Mouse (Mus musculus): ENCODE data around the gene Inpp5b. TPM values are rescaled to one million over a fixed set of nuclear protein-coding genes. Genes with fewer than 3 reads are reported as not detected.
"Not testable (repeated sequence)": the region's sequence is repeated elsewhere in the genome, so short reads cannot be mapped to it uniquely, and the experiment has no call there.

The Inpp5b gene
- polyA plus RNA-seq, 1 experiment from 2014 or later, result 26.1 TPM

- Histone ChIP-seq H3K4me2 (peak overlapping the region; percentile 15; the same call in 1 of the 2 replicates), H3K36me3 (no peaks in the 10 kb centered on the region), H3K9ac (no peak overlapping the region), H3K27me3 (peaks cover 15% of the 10 kb centered on the region), H3K4me3 (no peak overlapping the region), H3K9me3 (no peaks in the 10 kb centered on the region), H3K4me1 (replicated peaks) (peaks cover 47% of the 10 kb centered on the region), H3K27ac (replicated peaks) (peak overlapping the region; percentile 71)
- 9% methylated on average over 6 of the region's 6 CpGs for WGBS
- no peak for ATAC-seq (ENCODE audit: low FRiP score, low read depth)
Measured at GRCm38 (mm10) chr4:124703881-124704796, 37.5 kb upstream of the Inpp5b start.

DNA sequence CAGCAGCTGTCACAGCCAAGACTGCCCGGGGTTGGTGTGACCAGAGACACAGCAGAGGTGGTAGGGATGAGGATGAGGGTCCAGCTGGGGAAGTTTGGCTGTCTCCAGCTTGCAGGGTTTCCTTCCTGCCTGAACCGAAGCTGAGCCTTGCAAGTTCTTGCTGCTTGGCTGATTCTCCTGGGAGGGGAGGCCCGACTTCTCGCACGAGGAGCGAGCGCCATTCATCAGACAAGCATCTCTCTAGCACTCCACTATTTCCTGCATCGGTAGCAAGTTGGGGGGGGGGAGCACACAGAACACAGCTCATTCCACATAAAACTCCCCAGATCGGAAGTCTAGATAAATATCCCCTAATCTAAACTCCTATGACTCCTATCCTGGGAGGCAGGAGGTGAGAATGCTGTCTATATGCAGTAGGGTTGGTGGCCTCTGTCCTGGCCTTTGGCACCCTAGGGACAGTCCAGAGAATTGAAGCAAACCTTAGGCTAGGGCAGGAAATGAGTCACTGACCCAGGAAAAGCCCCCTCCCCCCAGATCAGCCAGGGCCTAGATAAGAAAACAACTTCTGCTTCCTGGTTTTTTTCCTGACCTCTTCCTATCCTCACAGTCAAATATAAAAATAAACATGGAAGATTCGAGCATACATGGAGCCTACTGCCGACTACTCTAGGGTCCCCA, 36.7 kb upstream of the Inpp5b start:
- WGBS, result 20% methylated on average over 11 of the region's 11 CpGs
- peaks cover 49% of the 10 kb centered on the region for H3K4me1 ChIP-seq (replicated peaks)
- no peak overlapping the region for H3K9ac ChIP-seq
- H3K27ac ChIP-seq (replicated peaks), result peak overlapping the region; percentile 71
- no peaks in the 10 kb centered on the region for H3K36me3 ChIP-seq
- no peaks in the 10 kb centered on the region for H3K9me3 ChIP-seq
- no peak for ATAC-seq (ENCODE audit: low FRiP score, low read depth)
- no peak overlapping the region for H3K4me3 ChIP-seq
- peak overlapping the region; percentile 15; the same call in 1 of the 2 replicates for H3K4me2 ChIP-seq
- H3K27me3 ChIP-seq, result peaks cover 17% of the 10 kb centered on the region

DNA sequence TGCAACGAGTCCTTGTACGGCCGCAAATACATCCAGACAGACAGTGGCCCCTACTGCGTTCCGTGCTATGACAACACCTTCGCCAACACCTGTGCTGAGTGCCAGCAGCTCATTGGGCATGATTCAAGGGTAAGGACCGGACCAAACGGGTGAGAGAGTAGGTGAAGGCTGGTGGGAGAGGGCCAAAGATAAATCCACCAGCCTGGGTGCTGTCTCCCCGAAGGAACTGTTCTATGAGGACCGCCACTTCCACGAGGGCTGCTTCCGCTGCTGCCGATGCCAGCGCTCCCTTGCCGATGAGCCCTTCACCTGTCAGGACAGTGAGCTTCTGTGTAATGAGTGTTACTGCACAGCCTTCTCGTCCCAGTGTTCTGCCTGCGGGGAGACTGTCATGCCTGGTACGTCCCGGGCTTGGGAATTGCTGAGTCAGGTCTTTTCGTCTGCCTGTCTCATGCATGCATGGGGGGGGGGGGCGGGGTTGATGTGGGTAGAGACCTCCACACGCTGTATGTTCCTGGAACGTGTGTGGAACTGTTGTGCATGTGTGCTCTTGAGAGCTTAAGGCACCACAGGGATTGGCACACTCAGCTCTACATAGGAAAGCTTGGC, 35.9 kb upstream of the Inpp5b start:
- Histone ChIP-seq H3K4me3 (no peak overlapping the region), H3K27ac (replicated peaks) (no peak overlapping the region), H3K9ac (no peak overlapping the region), H3K4me1 (replicated peaks) (peaks cover 46% of the 10 kb centered on the region), H3K36me3 (no peaks in the 10 kb centered on the region), H3K9me3 (no peaks in the 10 kb centered on the region), H3K27me3 (peaks cover 22% of the 10 kb centered on the region), H3K4me2 (no peak overlapping the region)
- 81% methylated on average over 23 of the region's 23 CpGs for WGBS
- no peak for ATAC-seq (ENCODE audit: low FRiP score, low read depth)

DNA sequence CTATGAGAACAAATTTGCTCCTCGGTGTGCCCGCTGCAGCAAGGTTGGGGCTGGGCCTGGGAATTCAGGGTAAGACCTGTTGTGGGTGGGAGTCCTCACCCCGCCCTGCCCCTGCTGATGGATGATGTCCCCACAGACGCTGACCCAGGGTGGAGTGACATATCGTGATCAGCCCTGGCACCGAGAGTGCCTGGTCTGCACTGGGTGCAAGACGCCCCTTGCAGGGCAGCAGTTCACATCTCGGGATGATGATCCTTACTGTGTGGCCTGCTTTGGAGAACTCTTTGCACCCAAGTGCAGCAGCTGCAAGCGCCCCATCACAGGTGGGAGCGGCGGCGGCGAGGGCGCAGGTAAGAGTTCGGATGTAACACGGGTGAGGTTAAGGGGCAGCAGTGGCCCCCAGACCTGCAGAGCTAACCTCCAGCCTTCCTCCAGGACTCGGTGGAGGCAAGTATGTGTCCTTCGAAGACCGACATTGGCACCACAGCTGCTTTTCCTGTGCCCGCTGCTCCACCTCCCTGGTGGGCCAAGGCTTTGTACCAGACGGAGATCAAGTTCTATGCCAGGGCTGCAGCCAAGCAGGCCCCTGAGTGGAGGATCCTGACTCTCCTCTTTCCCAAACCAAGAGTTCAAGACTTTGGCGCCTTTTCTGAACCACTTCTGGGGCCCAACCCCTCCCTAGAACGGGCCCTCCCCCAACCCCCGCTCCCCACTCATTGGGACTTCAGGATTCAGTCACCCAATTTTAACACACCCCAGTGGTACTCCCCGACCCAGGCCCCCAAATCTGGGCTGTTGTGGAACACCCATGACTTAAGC, 34.1 kb upstream of the Inpp5b start:
- H3K4me3 ChIP-seq; H3K36me3 ChIP-seq; H3K9ac ChIP-seq; H3K9me3 ChIP-seq; H3K27ac ChIP-seq (replicated peaks); H3K4me2 ChIP-seq; ATAC-seq (ENCODE audit: low FRiP score, low read depth): not testable (repeated sequence)
- Histone ChIP-seq H3K4me1 (replicated peaks) (peaks cover 32% of the 10 kb centered on the region), H3K27me3 (peaks cover 23% of the 10 kb centered on the region)
- WGBS, result 91% methylated on average over 25 of the region's 25 CpGs

GRCm38 (mm10) chr4:124708200-124708517, 33.5 kb upstream of the Inpp5b start:
- not testable (repeated sequence) for H3K36me3 ChIP-seq; ATAC-seq (ENCODE audit: low FRiP score, low read depth); H3K9ac ChIP-seq; H3K4me3 ChIP-seq; H3K9me3 ChIP-seq
- Histone ChIP-seq H3K4me2 (peak overlapping the region; percentile 60; the same call in 1 of the 2 replicates), H3K4me1 (replicated peaks) (peaks cover 32% of the 10 kb centered on the region), H3K27ac (replicated peaks) (0 out of 2 replicates have a peak overlapping the region, but pooled peaks have one; percentile 51), H3K27me3 (peaks cover 23% of the 10 kb centered on the region)
- WGBS, result 20% methylated on average over 1 of the region's 1 CpGs

DNA sequence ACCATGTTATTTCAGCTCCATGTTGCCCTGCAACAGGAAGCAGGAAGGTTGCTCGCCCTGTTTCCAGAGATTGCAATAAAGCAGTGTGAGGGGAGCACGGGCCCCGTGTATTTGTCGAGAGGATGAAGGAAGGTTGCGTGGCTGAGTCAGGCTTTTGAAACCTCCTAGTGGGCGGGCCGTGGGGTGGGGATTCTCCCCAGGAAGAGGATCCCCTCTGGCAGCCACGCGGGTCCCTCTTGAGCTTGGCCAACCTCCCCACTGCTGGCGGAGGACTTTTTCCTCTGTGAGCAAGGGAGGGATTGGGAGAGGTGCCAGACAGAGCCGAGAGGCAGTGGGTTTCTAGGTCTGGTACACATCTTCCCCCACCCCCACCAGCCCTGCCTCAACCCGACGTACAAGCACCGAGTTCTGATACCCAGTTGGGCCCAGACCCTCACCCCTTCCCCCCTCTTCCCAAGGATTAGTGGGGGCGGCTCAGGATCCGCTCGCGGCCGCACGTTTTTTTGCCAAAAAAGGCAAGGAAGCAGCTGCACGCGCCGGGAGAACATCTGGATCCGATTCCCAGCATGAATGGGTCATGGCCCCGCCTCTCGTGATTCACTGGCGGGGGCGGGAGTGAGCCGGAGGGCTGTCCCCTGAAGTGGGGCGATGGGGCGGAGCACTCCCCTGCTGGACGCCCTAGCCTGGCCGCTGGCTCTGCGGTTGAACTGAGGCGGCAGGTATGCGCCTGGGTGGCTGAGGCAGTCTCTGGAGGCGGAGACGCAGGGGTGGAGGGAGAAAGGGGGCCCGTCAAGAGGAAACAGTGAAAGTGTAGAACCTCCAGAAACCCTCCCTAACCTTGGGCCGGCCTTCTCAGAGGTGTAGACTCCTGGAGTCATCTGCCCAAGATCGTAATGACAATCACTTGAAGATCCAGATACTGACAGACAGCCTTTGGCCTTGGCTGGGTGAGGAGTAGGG, 32.9 kb upstream of the Inpp5b start:
- ATAC-seq (ENCODE audit: low FRiP score, low read depth), result 0 out of 2 replicates have a peak, but pooled peaks have one; percentile 21
- Histone ChIP-seq H3K27ac (replicated peaks) (peak overlapping the region; percentile 51; the same call in 1 of the 2 replicates), H3K4me2 (peak overlapping the region; percentile 60), H3K4me3 (peak overlapping the region; percentile 31), H3K36me3 (no peaks in the 10 kb centered on the region), H3K27me3 (peaks cover 21% of the 10 kb centered on the region), H3K4me1 (replicated peaks) (peaks cover 32% of the 10 kb centered on the region), H3K9me3 (no peaks in the 10 kb centered on the region), H3K9ac (0 out of 2 replicates have a peak overlapping the region, but pooled peaks have one; percentile 34)
- 2% methylated on average over 41 of the region's 41 CpGs for WGBS

DNA sequence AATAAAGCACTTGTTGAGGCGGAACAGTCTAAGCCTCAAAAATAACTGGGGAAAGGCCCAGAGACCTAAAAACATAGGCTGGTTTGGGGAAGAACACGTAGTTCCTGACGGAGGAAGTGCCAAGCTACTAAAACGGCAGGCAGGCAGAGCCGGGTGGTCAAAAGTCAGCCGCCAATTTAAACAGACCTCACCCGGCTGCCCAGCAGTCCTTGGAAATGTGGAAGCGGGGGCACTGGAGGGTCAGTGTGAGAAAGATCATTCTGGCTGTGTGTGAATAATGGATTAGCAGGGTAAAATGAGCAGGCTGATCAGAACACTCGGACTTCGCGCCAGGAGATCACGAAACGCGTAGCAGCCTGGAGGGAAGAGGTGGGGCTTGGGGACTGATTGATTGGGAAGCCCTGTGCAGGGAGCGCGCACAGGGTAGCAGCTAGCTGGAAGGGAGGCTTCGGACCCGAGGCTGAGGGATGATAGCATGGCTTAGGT, 31.6 kb upstream of the Inpp5b start:
- H3K9ac ChIP-seq, result 0 out of 2 replicates have a peak overlapping the region, but pooled peaks have one; percentile 8
- peaks cover 21% of the 10 kb centered on the region for H3K27me3 ChIP-seq
- 2% methylated on average over 18 of the region's 18 CpGs for WGBS
- H3K27ac ChIP-seq (replicated peaks), result no peak overlapping the region; the same call in 1 of the 2 replicates
- H3K4me1 ChIP-seq (replicated peaks), result peaks cover 26% of the 10 kb centered on the region
- no peak for ATAC-seq (ENCODE audit: low FRiP score, low read depth)
- peak overlapping the region; percentile 43 for H3K4me2 ChIP-seq
- H3K9me3 ChIP-seq, result no peaks in the 10 kb centered on the region
- H3K36me3 ChIP-seq, result no peaks in the 10 kb centered on the region
- H3K4me3 ChIP-seq, result peak overlapping the region; percentile 11; the same call in 1 of the 2 replicates

DNA sequence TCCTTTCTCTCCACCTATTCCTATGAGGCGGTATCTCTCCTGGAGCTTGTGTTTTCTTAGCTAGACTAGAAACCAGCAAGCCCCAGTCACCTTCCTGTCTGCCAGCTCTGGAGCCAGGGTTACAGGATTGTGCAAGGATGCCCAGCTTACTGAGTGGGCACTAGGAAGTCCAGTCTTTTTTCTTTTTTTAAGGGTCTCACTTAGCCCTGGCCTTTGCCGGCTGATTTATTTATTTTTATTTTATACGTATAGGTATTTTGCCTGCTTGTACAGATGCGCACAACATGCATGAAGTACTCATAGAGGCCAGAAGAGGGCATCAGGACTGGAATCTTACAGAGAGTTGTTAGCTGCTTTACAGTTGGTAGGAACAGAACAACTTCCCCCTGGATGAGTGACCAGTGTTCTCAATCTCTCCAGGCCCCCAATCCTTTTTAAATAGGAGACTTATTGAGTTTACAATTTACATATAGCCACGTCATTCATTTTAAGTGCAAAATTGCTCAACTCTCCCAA, 30.8 kb upstream of the Inpp5b start:
- ATAC-seq (ENCODE audit: low FRiP score, low read depth), result no peak
- no peak overlapping the region for H3K27ac ChIP-seq (replicated peaks)
- H3K36me3 ChIP-seq, result 0 out of 2 replicates have a peak, but pooled peaks cover 1% of the 10 kb centered on the region
- H3K4me3 ChIP-seq, result no peak overlapping the region
- peaks cover 21% of the 10 kb centered on the region for H3K27me3 ChIP-seq
- H3K4me1 ChIP-seq (replicated peaks), result peaks cover 29% of the 10 kb centered on the region
- H3K9me3 ChIP-seq, result no peaks in the 10 kb centered on the region
- H3K9ac ChIP-seq, result no peak overlapping the region
- WGBS, result 10% methylated on average over 5 of the region's 5 CpGs
- H3K4me2 ChIP-seq, result no peak overlapping the region

GRCm38 (mm10) chr4:124712618-124713017, 29.0 kb upstream of the Inpp5b start:
- 82% methylated on average over 6 of the region's 6 CpGs for WGBS
- Histone ChIP-seq H3K36me3 (peaks cover 9% of the 10 kb centered on the region; the same call in 1 of the 2 replicates), H3K27ac (replicated peaks) (no peak overlapping the region), H3K9me3 (no peaks in the 10 kb centered on the region), H3K4me2 (no peak overlapping the region), H3K27me3 (peaks cover 21% of the 10 kb centered on the region), H3K4me1 (replicated peaks) (peaks cover 35% of the 10 kb centered on the region), H3K4me3 (no peak overlapping the region), H3K9ac (no peak overlapping the region)
- no peak for ATAC-seq (ENCODE audit: low FRiP score, low read depth)

GRCm38 (mm10) chr4:124713850-124714249, 27.8 kb upstream of the Inpp5b start:
- H3K4me2 ChIP-seq; ATAC-seq (ENCODE audit: low FRiP score, low read depth); H3K9ac ChIP-seq; H3K9me3 ChIP-seq; H3K27ac ChIP-seq (replicated peaks); H3K4me3 ChIP-seq: not testable (repeated sequence)
- Histone ChIP-seq H3K4me1 (replicated peaks) (peaks cover 29% of the 10 kb centered on the region), H3K36me3 (peaks cover 21% of the 10 kb centered on the region), H3K27me3 (peaks cover 18% of the 10 kb centered on the region)
- WGBS, result 75% methylated on average over 5 of the region's 5 CpGs

Measured in hindbrain, embryonic 15.5 days (tissue).